Mouse (Mus musculus): ENCODE data around the gene Cela3b. TPM values are rescaled to one million over a fixed set of nuclear protein-coding genes. Genes with fewer than 3 reads are reported as not detected.

Gene Cela3b
- polyA plus RNA-seq, 1 experiment from 2014 or later = not detected

GRCm38 (mm10) chr4:137458861-137459260 lies 28.5 kb upstream of the Cela3b start:
- Histone ChIP-seq H3K27me3 (replicated peaks) (no peaks in the 10 kb centered on the region), H3K9ac (no peak overlapping the region), H3K4me3 (no peak overlapping the region), H3K9me3 (replicated peaks) (no peaks in the 10 kb centered on the region), H3K36me3 (no peaks in the 10 kb centered on the region), H3K4me1 (peaks cover 31% of the 10 kb centered on the region), H3K27ac (no peak overlapping the region), H3K4me2 (no peak overlapping the region)
- 24% methylated on average over 5 of the region's 5 CpGs for WGBS (ENCODE audit: insufficient replicate concordance)
- no peak for ATAC-seq

- ATAC-seq = no peak
- no peaks in the 10 kb centered on the region for H3K27me3 ChIP-seq (replicated peaks)
- no peaks in the 10 kb centered on the region for H3K9me3 ChIP-seq (replicated peaks)
- H3K36me3 ChIP-seq = no peaks in the 10 kb centered on the region
- peaks cover 31% of the 10 kb centered on the region for H3K4me1 ChIP-seq
- WGBS (ENCODE audit: insufficient replicate concordance) = 72% methylated on average over 9 of the region's 9 CpGs
- H3K9ac ChIP-seq = no peak overlapping the region
- H3K4me3 ChIP-seq = no peak overlapping the region
- no peak overlapping the region for H3K4me2 ChIP-seq
- no peak overlapping the region for H3K27ac ChIP-seq
Observed at GRCm38 (mm10) chr4:137458310-137458709, 28.0 kb upstream of the Cela3b start.

GRCm38 (mm10) chr4:137457292-137457691 lies 27.0 kb upstream of the Cela3b start:
- Histone ChIP-seq H3K9ac (no peak overlapping the region), H3K36me3 (no peaks in the 10 kb centered on the region), H3K4me2 (peak overlapping the region; percentile 10; the same call in 1 of the 2 replicates), H3K9me3 (replicated peaks) (no peaks in the 10 kb centered on the region), H3K27me3 (replicated peaks) (no peaks in the 10 kb centered on the region), H3K27ac (no peak overlapping the region), H3K4me1 (peaks cover 31% of the 10 kb centered on the region), H3K4me3 (no peak overlapping the region)
- 16% methylated on average over 4 of the region's 4 CpGs for WGBS (ENCODE audit: insufficient replicate concordance)
- ATAC-seq = peak; percentile 71

GRCm38 (mm10) chr4:137456581-137456980 lies 26.2 kb upstream of the Cela3b start:
- no peak for ATAC-seq
- Histone ChIP-seq H3K9ac (no peak overlapping the region), H3K27ac (no peak overlapping the region), H3K4me3 (no peak overlapping the region), H3K36me3 (no peaks in the 10 kb centered on the region), H3K9me3 (replicated peaks) (no peaks in the 10 kb centered on the region), H3K4me2 (no peak overlapping the region; the same call in 1 of the 2 replicates), H3K27me3 (replicated peaks) (no peaks in the 10 kb centered on the region), H3K4me1 (peaks cover 31% of the 10 kb centered on the region)
- 73% methylated on average over 12 of the region's 12 CpGs for WGBS (ENCODE audit: insufficient replicate concordance)

- Histone ChIP-seq H3K4me3 (no peak overlapping the region), H3K9ac (no peak overlapping the region), H3K27ac (no peak overlapping the region), H3K9me3 (replicated peaks) (no peaks in the 10 kb centered on the region), H3K4me2 (no peak overlapping the region), H3K36me3 (no peaks in the 10 kb centered on the region), H3K27me3 (replicated peaks) (no peaks in the 10 kb centered on the region), H3K4me1 (peaks cover 41% of the 10 kb centered on the region)
- ATAC-seq = no peak
- 77% methylated on average over 14 of the region's 14 CpGs for WGBS (ENCODE audit: insufficient replicate concordance)
Observed at GRCm38 (mm10) chr4:137454582-137454981, 24.2 kb upstream of the Cela3b start.

- no peaks in the 10 kb centered on the region for H3K27me3 ChIP-seq (replicated peaks)
- H3K4me2 ChIP-seq = no peak within 1 kb of the TSS
- no peaks in the 10 kb centered on the region for H3K36me3 ChIP-seq
- H3K4me3 ChIP-seq = no peak within 1 kb of the TSS
- no peak within 1 kb of the TSS for H3K27ac ChIP-seq
- H3K9me3 ChIP-seq (replicated peaks) = no peaks in the 10 kb centered on the region
- WGBS (ENCODE audit: insufficient replicate concordance) = 76% methylated on average over 8 of the region's 8 CpGs
- no peak within 1 kb of the TSS for H3K9ac ChIP-seq
- peaks cover 46% of the 10 kb centered on the region for H3K4me1 ChIP-seq
- ATAC-seq = no peak
Observed at GRCm38 (mm10) chr4:137453234-137453767, 23.0 kb upstream of the Cela3b start, which contains the start of gene 1700013G24Rik. Gene 1700013G24Rik, plus strand, starts transcription at chr4:137453284.

- H3K36me3 ChIP-seq = no peaks in the 10 kb centered on the region
- no peak overlapping the region for H3K4me3 ChIP-seq
- WGBS (ENCODE audit: insufficient replicate concordance) = 71% methylated on average over 6 of the region's 6 CpGs
- no peaks in the 10 kb centered on the region for H3K27me3 ChIP-seq (replicated peaks)
- no peaks in the 10 kb centered on the region for H3K9me3 ChIP-seq (replicated peaks)
- H3K27ac ChIP-seq = no peak overlapping the region
- H3K4me1 ChIP-seq = peaks cover 46% of the 10 kb centered on the region
- ATAC-seq = no peak
- H3K9ac ChIP-seq = no peak overlapping the region
- no peak overlapping the region for H3K4me2 ChIP-seq
Observed at GRCm38 (mm10) chr4:137452190-137452589, 21.9 kb upstream of the Cela3b start.

- H3K4me3 ChIP-seq = no peak overlapping the region
- WGBS (ENCODE audit: insufficient replicate concordance) = 69% methylated on average over 10 of the region's 10 CpGs
- H3K27ac ChIP-seq = no peak overlapping the region; the same call in 1 of the 2 replicates
- no peaks in the 10 kb centered on the region for H3K9me3 ChIP-seq (replicated peaks)
- H3K4me2 ChIP-seq = no peak overlapping the region
- no peak for ATAC-seq
- no peaks in the 10 kb centered on the region for H3K36me3 ChIP-seq
- H3K27me3 ChIP-seq (replicated peaks) = no peaks in the 10 kb centered on the region
- peaks cover 46% of the 10 kb centered on the region for H3K4me1 ChIP-seq
- no peak overlapping the region for H3K9ac ChIP-seq
Observed at GRCm38 (mm10) chr4:137449715-137450114, 19.4 kb upstream of the Cela3b start.

GRCm38 (mm10) chr4:137449132-137449531 lies 18.8 kb upstream of the Cela3b start:
- Histone ChIP-seq H3K9me3 (replicated peaks) (no peaks in the 10 kb centered on the region), H3K4me2 (peak overlapping the region; percentile 51; the same call in 1 of the 2 replicates), H3K36me3 (no peaks in the 10 kb centered on the region), H3K4me1 (peaks cover 46% of the 10 kb centered on the region), H3K9ac (no peak overlapping the region), H3K27me3 (replicated peaks) (no peaks in the 10 kb centered on the region), H3K4me3 (no peak overlapping the region), H3K27ac (no peak overlapping the region)
- 55% methylated on average over 2 of the region's 2 CpGs for WGBS (ENCODE audit: insufficient replicate concordance)
- ATAC-seq = no peak

GRCm38 (mm10) chr4:137448641-137449040 lies 18.3 kb upstream of the Cela3b start:
- Histone ChIP-seq H3K4me3 (no peak overlapping the region), H3K27me3 (replicated peaks) (no peaks in the 10 kb centered on the region), H3K4me1 (peaks cover 50% of the 10 kb centered on the region), H3K9me3 (replicated peaks) (no peaks in the 10 kb centered on the region), H3K36me3 (no peaks in the 10 kb centered on the region), H3K4me2 (peak overlapping the region; percentile 51; the same call in 1 of the 2 replicates), H3K27ac (no peak overlapping the region), H3K9ac (no peak overlapping the region)
- ATAC-seq = no peak
- WGBS (ENCODE audit: insufficient replicate concordance) = 33% methylated on average over 2 of the region's 2 CpGs

GRCm38 (mm10) chr4:137448197-137448596 lies 17.9 kb upstream of the Cela3b start:
- 67% methylated on average over 6 of the region's 6 CpGs for WGBS (ENCODE audit: insufficient replicate concordance)
- H3K4me1 ChIP-seq = peaks cover 50% of the 10 kb centered on the region
- no peaks in the 10 kb centered on the region for H3K36me3 ChIP-seq
- H3K9me3 ChIP-seq (replicated peaks) = no peaks in the 10 kb centered on the region
- peak overlapping the region; percentile 60; the same call in 1 of the 2 replicates for H3K27ac ChIP-seq
- no peak overlapping the region for H3K4me3 ChIP-seq
- peak overlapping the region; percentile 51; the same call in 1 of the 2 replicates for H3K4me2 ChIP-seq
- H3K9ac ChIP-seq = no peak overlapping the region
- no peak for ATAC-seq
- no peaks in the 10 kb centered on the region for H3K27me3 ChIP-seq (replicated peaks)

GRCm38 (mm10) chr4:137447363-137448196 lies 17.2 kb upstream of the Cela3b start:
- H3K4me2 ChIP-seq = peak overlapping the region; percentile 51
- H3K36me3 ChIP-seq = no peaks in the 10 kb centered on the region
- no peak overlapping the region for H3K9ac ChIP-seq

More at GRCm38 (mm10) chr4:137447363-137448196, 17.2 kb upstream of the Cela3b start:
- Histone ChIP-seq H3K4me1 (peaks cover 50% of the 10 kb centered on the region), H3K27me3 (replicated peaks) (no peaks in the 10 kb centered on the region), H3K4me3 (no peak overlapping the region), H3K9me3 (replicated peaks) (no peaks in the 10 kb centered on the region), H3K27ac (peak overlapping the region; percentile 70)
- 38% methylated on average over 7 of the region's 7 CpGs for WGBS (ENCODE audit: insufficient replicate concordance)
- peak; percentile 87 for ATAC-seq
